Mouse (Mus musculus) gastrocnemius, postnatal 36 days (tissue): ENCODE data around the gene Fpgs. TPM values are rescaled to one million over a fixed set of nuclear protein-coding genes. Genes with fewer than 3 reads are reported as not detected.

Experiments used
- DNase-seq, 2 experiments: peaks; one replicate each; pipeline ENCODE4 v3.0.0; 2022
- intact Hi-C: fragments of 180-260 bp; cut with DNase I; formaldehyde crosslinking; loops from one replicate; pipeline ENCODE4 v1.15.1; 2025
- microRNA-seq, 2 experiments: library from miRNA; unstranded; fragments of <30 nt; microRNA quantifications; one replicate each; pipeline ENCODE4 v1.2.0; 2021
- total RNA-seq, 2 experiments: library from RNA; stranded (reverse); gene quantifications; 2 replicates each; pipeline ENCODE4 v1.2.3; 2021

The Fpgs gene
- total RNA-seq, 2 experiments from 2014 or later = 4.4 to 4.5 TPM

GRCm38 (mm10) chr2:32642813-32643212, 61.1 kb downstream of the Fpgs start:
- DNase-seq = no peak
- intact Hi-C loops = no loop called here

GRCm38 (mm10) chr2:32641810-32642209, 62.1 kb downstream of the Fpgs start:
- intact Hi-C loops = no loop called here
- no peak for DNase-seq

GRCm38 (mm10) chr2:32640550-32641051, 63.3 kb downstream of the Fpgs start:
- no peak for DNase-seq
- intact Hi-C loops = no loop called here

- intact Hi-C loops = no loop called here
- no peak for DNase-seq
Measured at GRCm38 (mm10) chr2:32639632-32640031, 64.3 kb downstream of the Fpgs start.

- intact Hi-C loops = no loop called here
- DNase-seq = peak in 1 of 2 experiments; percentile 48
Measured at GRCm38 (mm10) chr2:32637778-32638281, 66.1 kb downstream of the Fpgs start.

- no peak for DNase-seq
- intact Hi-C loops = no loop called here
Measured at GRCm38 (mm10) chr2:32636617-32637016, 67.3 kb downstream of the Fpgs start.

GRCm38 (mm10) chr2:32634277-32635105, 69.5 kb downstream of the Fpgs start:
- DNase-seq = no peak
- intact Hi-C loops = no loop called here

- intact Hi-C loops = loop anchor here (1.0 kb wide), 1 partner anchor 56 kb away; no protein-coding TSS in a partner anchor
- DNase-seq = peak; percentile 46 to 62
Measured at GRCm38 (mm10) chr2:32633660-32634059, 70.3 kb downstream of the Fpgs start.

Small RNA genes lying within 50 kb of the gene (microRNA-seq; reads per million reads assigned to microRNA genes)
- gene Gm47291 (0 reads per million in 2 experiments), gene Mir1954 (0 reads per million in 2 experiments), gene Mir2861 (0 reads per million in 2 experiments), gene Mir3960 (0 reads per million in 2 experiments), gene Mir8093 (0 reads per million in 2 experiments)

Other genes starting within 250 kb of the Fpgs start
- 1 to 10 TPM; 2.6 to 2.7 TPM for gene Fam102a, start 168.8 kb downstream of the Fpgs start, total RNA-seq
- 10 to 100 TPM; 10.3 to 11.0 TPM for gene Dpm2, start 133.3 kb downstream of the Fpgs start, total RNA-seq
- gene Pip5kl1, start 129.3 kb downstream of the Fpgs start, total RNA-seq = not detected
- gene 9430097D07Rik, start 128.5 kb downstream of the Fpgs start, total RNA-seq = not detected
- 10 to 100 TPM; 14.1 to 21.7 TPM for gene St6galnac4, start 117.0 kb downstream of the Fpgs start, total RNA-seq
- 10 to 100 TPM; 34.9 to 46.5 TPM for gene St6galnac6, start 104.4 kb downstream of the Fpgs start, total RNA-seq
- 1,000 to 10,000 TPM; 1,818 to 2,240 TPM for gene Ak1, start 82.4 kb downstream of the Fpgs start, total RNA-seq
- gene Eng, start 57.5 kb downstream of the Fpgs start, total RNA-seq = 10 to 100 TPM; 23.9 to 26.7 TPM
- gene Cdk9, start 8.9 kb upstream of the Fpgs start, total RNA-seq = 10 to 100 TPM; 18.1 to 21.0 TPM
- gene Sh2d3c, start 16.9 kb upstream of the Fpgs start, total RNA-seq = 1 to 10 TPM; 6.4 to 7.0 TPM
- not detected for gene 6330409D20Rik, start 36.9 kb upstream of the Fpgs start, total RNA-seq
- 1 to 10 TPM; 3.9 to 5.1 TPM for gene Tor2a, start 53.1 kb upstream of the Fpgs start, total RNA-seq
- not detected for gene Ttc16, start 71.5 kb upstream of the Fpgs start, total RNA-seq
- gene Ptrh1, start 71.6 kb upstream of the Fpgs start, total RNA-seq = 1 to 10 TPM; 2.0 to 2.1 TPM
- not detected for gene Cfap157, start 80.3 kb upstream of the Fpgs start, total RNA-seq
- gene Stxbp1, start 143.1 kb upstream of the Fpgs start, total RNA-seq = 1 to 10 TPM; 2.2 to 3.6 TPM
- gene Fam129b, start 172.0 kb upstream of the Fpgs start, total RNA-seq = 1 to 10 TPM; 5.5 to 7.7 TPM